27 mouse cellular contexts compared by ENCODE assay signal in the genomic region with DNA sequence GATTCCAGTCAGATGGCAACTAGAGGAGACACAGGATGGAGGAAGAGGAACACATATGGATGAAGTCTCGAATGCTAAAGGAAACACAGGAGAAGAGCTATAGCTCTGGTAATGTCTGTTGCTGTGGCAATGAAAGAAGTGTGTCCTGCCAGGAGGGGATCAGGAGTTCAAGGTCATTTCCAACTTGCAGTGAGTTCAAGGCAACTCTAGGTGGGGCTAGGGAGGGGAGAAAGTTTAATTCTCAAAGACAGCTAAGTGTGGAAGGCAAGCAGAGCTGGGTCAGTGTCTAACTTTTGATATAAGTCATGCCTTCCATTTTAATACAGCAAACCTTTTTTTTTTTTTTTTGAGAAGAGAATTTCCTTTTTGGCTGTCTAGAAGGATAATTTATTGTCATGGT.
DNase-seq lines count a peak whose midpoint lies in the region; ATAC-seq and TF ChIP-seq lines count a peak whose summit lies in the region.
"Had no signal": no experiment of that assay in that cellular context is flagged by ENCODE, and none has a peak within 500 bp of the region (broad histone marks: within the 10 kb centered on the region; RNA-seq: fewer than 3 reads in every experiment).

No protein-coding gene starts in this region.

- H3K9me3 ChIP-seq in E14TG2a.4 (ENCODE audit: low read length) = no peaks in the 10 kb centered on the region
- H3K9me3 ChIP-seq: forebrain, embryonic 12.5 days; hindbrain, embryonic 15.5 days; limb, embryonic 12.5 days; midbrain, embryonic 13.5 days; neural tube, embryonic 15.5 days had no signal

- no peak for DNase-seq in layer of hippocampus, adult 2 months (ENCODE audit: low spot score in 2 of 2)
- DNase-seq in layer of hippocampus, adult 8-10 months (ENCODE audit: low spot score in 2 of 2) = no peak
- DNase-seq in R1 (ENCODE audit: low read depth, low spot score) = peak; percentile 76
- DNase-seq in splenic B cell, adult 2 months (ENCODE audit: low read depth, low spot score) = peak; percentile 49
- DNase-seq in thymus, postnatal 0 days (ENCODE audit: low spot score) = no peak
- DNase-seq: adrenal gland, postnatal 36 days; cerebellum, adult 18-20 months; cerebellum, postnatal 10 days; gastrocnemius, postnatal 14 days; kidney, adult 2 months; kidney, postnatal 4 days; layer of hippocampus, adult 9-11 months; lung, postnatal 4 days; right cerebral cortex, adult 18-20 months; spleen, adult 18-20 months; thymus, adult 2 months; thymus, postnatal 4 days had no signal

- no peaks in the 10 kb centered on the region for H3K4me1 ChIP-seq in E14TG2a.4 (replicated peaks; ENCODE audit: low read depth, low read length)
- H3K4me1 ChIP-seq: forebrain, embryonic 12.5 days; hindbrain, embryonic 15.5 days; limb, embryonic 12.5 days; midbrain, embryonic 13.5 days; neural tube, embryonic 15.5 days had no signal

- no peak overlapping the region for H3K27ac ChIP-seq in layer of hippocampus, adult 2 months
- H3K27ac ChIP-seq: forebrain, embryonic 12.5 days; hindbrain, embryonic 15.5 days; kidney, postnatal 0 days; limb, embryonic 12.5 days; midbrain, embryonic 13.5 days; neural tube, embryonic 15.5 days had no signal

- ATAC-seq in erythroblast, adult 5-6 weeks (replicated peaks; ENCODE audit: low FRiP score, poor library complexity, severe bottlenecking) = no peak
- ATAC-seq: inflammation-experienced regulatory T-cells, adult 6 months; midbrain, embryonic 13.5 days had no signal

- peak; percentile 40 for TF ChIP-seq CTCF in layer of hippocampus, adult 2 months (conservative IDR thresholded peaks at IDR 0.05)
- TF ChIP-seq CTCF in E14TG2a.4 (conservative IDR thresholded peaks at IDR 0.05; ENCODE audit: low read length) = peak; percentile 23; the same call in 1 of the 2 replicates

- H3K27me3 ChIP-seq in E14TG2a.4 (ENCODE audit: insufficient read depth, low read length) = no peaks in the 10 kb centered on the region
- no peaks in the 10 kb centered on the region for H3K27me3 ChIP-seq in splenic B cell, adult 2 months (ENCODE audit: control insufficient read depth, insufficient read depth, low read length, poor library complexity, severe bottlenecking)
- H3K27me3 ChIP-seq: forebrain, embryonic 12.5 days; hindbrain, embryonic 15.5 days; limb, embryonic 12.5 days; midbrain, embryonic 13.5 days; neural tube, embryonic 15.5 days had no signal

- no peaks in the 10 kb centered on the region for H3K36me3 ChIP-seq in E14TG2a.4 (ENCODE audit: insufficient read depth, low read length)
- no peaks in the 10 kb centered on the region for H3K36me3 ChIP-seq in splenic B cell, adult 2 months (ENCODE audit: control insufficient read depth, insufficient read depth, low read length, poor library complexity, severe bottlenecking)
- H3K36me3 ChIP-seq: forebrain, embryonic 12.5 days; G1E; hindbrain, embryonic 15.5 days; limb, embryonic 12.5 days; midbrain, embryonic 13.5 days; neural tube, embryonic 15.5 days had no signal

- H3K4me3 ChIP-seq in layer of hippocampus, adult 2 months = no peak overlapping the region
- H3K4me3 ChIP-seq in E14TG2a.4 (replicated peaks; ENCODE audit: low read length) = no peak overlapping the region
- H3K4me3 ChIP-seq: forebrain, embryonic 12.5 days; hindbrain, embryonic 15.5 days; limb, embryonic 12.5 days; midbrain, embryonic 13.5 days; neural tube, embryonic 15.5 days had no signal

Comparison
In these comparisons a context has a peak if more than half of its experiments do, and no peak if none do; other contexts are left out.
1. DNase-seq: peak in R1 (single experiment) and splenic B cell, adult 2 months (single experiment); none in layer of hippocampus, adult 2 months (0 of 2), layer of hippocampus, adult 8-10 months (0 of 2) and thymus, postnatal 0 days (single experiment).